In the genomic region with DNA sequence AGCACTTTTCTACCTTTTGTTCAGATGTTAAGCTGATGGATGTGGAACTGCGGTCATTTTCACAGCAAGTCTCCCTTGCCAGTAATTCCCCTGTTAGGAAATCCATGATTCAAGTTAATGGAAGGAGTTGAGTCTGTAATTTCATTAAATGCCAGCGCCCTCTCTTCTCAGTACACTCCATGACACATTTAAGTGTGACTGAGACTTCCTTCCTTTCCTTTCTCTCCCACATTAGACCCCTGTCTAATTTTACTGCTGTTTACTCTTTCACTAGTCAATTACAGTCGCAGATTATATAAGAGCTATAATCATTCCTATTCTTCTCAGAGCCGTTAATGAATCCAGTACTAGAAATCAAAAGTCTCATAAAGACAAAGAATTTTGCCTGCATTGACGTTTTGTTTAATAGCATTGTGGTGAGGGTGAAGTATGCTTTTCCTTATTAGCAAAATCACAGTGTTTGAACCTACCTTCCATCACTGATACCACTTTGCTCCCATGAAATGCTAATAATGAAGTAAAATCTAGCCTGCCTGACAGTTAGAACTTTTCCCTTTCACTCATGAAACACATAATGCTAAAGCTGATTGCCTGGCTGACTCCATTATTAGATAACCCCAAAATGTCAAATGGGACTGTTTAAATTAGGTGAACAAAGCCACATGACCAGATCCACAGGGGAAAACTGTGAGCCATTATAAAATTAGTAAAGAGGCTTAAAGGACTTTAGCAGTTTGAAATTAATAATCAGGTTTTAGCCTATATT, we compare ENCODE assay signal across 20 mouse cellular contexts.
A peak's percentile ranks its signal among the peaks of the same experiment; 100 is the strongest.
DNase-seq lines count a peak whose midpoint lies in the region; ATAC-seq lines count a peak whose summit lies in the region.
"Had no signal": no experiment of that assay in that cellular context is flagged by ENCODE, and none has a peak within 500 bp of the region (broad histone marks: within the 10 kb centered on the region; RNA-seq: fewer than 3 reads in every experiment).

No protein-coding gene starts in this region.

- peak; percentile 4 for DNase-seq in midbrain, embryonic 14.5 days
- DNase-seq in cerebellum, postnatal 36 days: no peak
- DNase-seq in urinary bladder, adult 18-20 months (ENCODE audit: low spot score in 2 of 2): no peak
- DNase-seq: adrenal gland, postnatal 36 days; cerebellum, adult 9-10 months; heart, adult 18-20 months; heart, postnatal 4 days; liver, embryonic 13.5 days; right cerebral cortex, adult 18-20 months; thymus, adult 18-20 months had no signal

- no peak overlapping the region for H3K27ac ChIP-seq in midbrain, embryonic 14.5 days (replicated peaks; ENCODE audit: low read depth, low read length)
- no peak overlapping the region for H3K27ac ChIP-seq in midbrain, embryonic 13.5 days
- H3K27ac ChIP-seq in forebrain, embryonic 13.5 days: no peak overlapping the region
- 0 out of 2 replicates have a peak overlapping the region, but pooled peaks have one; percentile 8 for H3K27ac ChIP-seq in hindbrain, embryonic 15.5 days (replicated peaks)
- H3K27ac ChIP-seq in neural tube, embryonic 15.5 days (replicated peaks): no peak overlapping the region
- H3K27ac ChIP-seq: embryonic facial prominence, embryonic 13.5 days; kidney, postnatal 0 days; limb, embryonic 10.5 days; liver, embryonic 13.5 days had no signal

- H3K4me3 ChIP-seq in midbrain, embryonic 14.5 days (replicated peaks; ENCODE audit: low read depth, low read length): no peak overlapping the region
- H3K4me3 ChIP-seq in midbrain, embryonic 13.5 days (replicated peaks): no peak overlapping the region
- H3K4me3 ChIP-seq in forebrain, embryonic 13.5 days: no peak overlapping the region
- no peak overlapping the region for H3K4me3 ChIP-seq in hindbrain, embryonic 15.5 days
- no peak overlapping the region for H3K4me3 ChIP-seq in neural tube, embryonic 15.5 days (replicated peaks)
- H3K4me3 ChIP-seq: embryonic facial prominence, embryonic 13.5 days; limb, embryonic 10.5 days; liver, embryonic 13.5 days had no signal

- H3K4me2 ChIP-seq in midbrain, embryonic 14.5 days (ENCODE audit: low read length): no peak overlapping the region
- no peak overlapping the region for H3K4me2 ChIP-seq in midbrain, embryonic 13.5 days (replicated peaks)
- H3K4me2 ChIP-seq in forebrain, embryonic 13.5 days: no peak overlapping the region
- no peak overlapping the region for H3K4me2 ChIP-seq in hindbrain, embryonic 15.5 days
- H3K4me2 ChIP-seq in neural tube, embryonic 15.5 days: no peak overlapping the region
- H3K4me2 ChIP-seq: embryonic facial prominence, embryonic 13.5 days; liver, embryonic 13.5 days had no signal

- no peak overlapping the region for H3K9ac ChIP-seq in midbrain, embryonic 14.5 days (replicated peaks; ENCODE audit: low read length)
- H3K9ac ChIP-seq in midbrain, embryonic 13.5 days (replicated peaks): no peak overlapping the region
- no peak overlapping the region for H3K9ac ChIP-seq in forebrain, embryonic 13.5 days
- no peak overlapping the region for H3K9ac ChIP-seq in hindbrain, embryonic 15.5 days
- H3K9ac ChIP-seq in neural tube, embryonic 15.5 days (replicated peaks): no peak overlapping the region
- H3K9ac ChIP-seq: embryonic facial prominence, embryonic 13.5 days; liver, embryonic 13.5 days had no signal

- WGBS in midbrain, embryonic 14.5 days: 74% methylated on average over 5 of the region's 5 CpGs
- 62% methylated on average over 5 of the region's 5 CpGs for WGBS in midbrain, embryonic 13.5 days
- 14% methylated on average over 5 of the region's 5 CpGs for WGBS in forebrain, embryonic 13.5 days
- WGBS in hindbrain, embryonic 15.5 days: 50% methylated on average over 5 of the region's 5 CpGs
- WGBS in neural tube, embryonic 15.5 days: 19% methylated on average over 5 of the region's 5 CpGs

- H3K4me1 ChIP-seq in midbrain, embryonic 14.5 days (ENCODE audit: control insufficient read depth, insufficient read depth, low read length): no peaks in the 10 kb centered on the region
- H3K4me1 ChIP-seq in midbrain, embryonic 13.5 days (replicated peaks): no peaks in the 10 kb centered on the region
- peaks cover 9% of the 10 kb centered on the region; the same call in 1 of the 2 replicates for H3K4me1 ChIP-seq in forebrain, embryonic 13.5 days
- H3K4me1 ChIP-seq in hindbrain, embryonic 15.5 days (replicated peaks): 0 out of 2 replicates have a peak, but pooled peaks cover 6% of the 10 kb centered on the region
- no peaks in the 10 kb centered on the region for H3K4me1 ChIP-seq in neural tube, embryonic 15.5 days
- H3K4me1 ChIP-seq: embryonic facial prominence, embryonic 13.5 days; limb, embryonic 10.5 days; liver, embryonic 13.5 days had no signal

- no peaks in the 10 kb centered on the region; the same call in 1 of the 2 replicates for H3K9me3 ChIP-seq in midbrain, embryonic 14.5 days (ENCODE audit: control insufficient read depth, low read length)
- no peaks in the 10 kb centered on the region for H3K9me3 ChIP-seq in midbrain, embryonic 13.5 days
- no peaks in the 10 kb centered on the region for H3K9me3 ChIP-seq in forebrain, embryonic 13.5 days (replicated peaks)
- no peaks in the 10 kb centered on the region for H3K9me3 ChIP-seq in hindbrain, embryonic 15.5 days
- no peaks in the 10 kb centered on the region for H3K9me3 ChIP-seq in neural tube, embryonic 15.5 days (replicated peaks)
- H3K9me3 ChIP-seq: embryonic facial prominence, embryonic 13.5 days; limb, embryonic 10.5 days had no signal

- no peak for ATAC-seq in midbrain, embryonic 14.5 days (ENCODE audit: low FRiP score, low TSS enrichment)
- no peak for ATAC-seq in midbrain, embryonic 13.5 days
- peak; percentile 74; the same call in 1 of the 2 replicates for ATAC-seq in forebrain, embryonic 13.5 days
- no peak for ATAC-seq in hindbrain, embryonic 15.5 days (ENCODE audit: low FRiP score, low read depth)
- ATAC-seq in neural tube, embryonic 15.5 days (ENCODE audit: low FRiP score): peak; percentile 41; the same call in 1 of the 2 replicates
- ATAC-seq: activated CD4-positive, CD25-positive, alpha-beta regulatory T cell, adult 4 months; intestine, postnatal 0 days; Patski had no signal

- H3K27me3 ChIP-seq in midbrain, embryonic 14.5 days (ENCODE audit: control insufficient read depth, insufficient read depth, low read length): no peaks in the 10 kb centered on the region
- H3K27me3 ChIP-seq in midbrain, embryonic 13.5 days: no peaks in the 10 kb centered on the region
- H3K27me3 ChIP-seq in forebrain, embryonic 13.5 days: no peaks in the 10 kb centered on the region
- H3K27me3 ChIP-seq in hindbrain, embryonic 15.5 days: no peaks in the 10 kb centered on the region
- H3K27me3 ChIP-seq in neural tube, embryonic 15.5 days (replicated peaks): no peaks in the 10 kb centered on the region
- H3K27me3 ChIP-seq: embryonic facial prominence, embryonic 13.5 days; liver, embryonic 13.5 days had no signal

- no peaks in the 10 kb centered on the region for H3K36me3 ChIP-seq in midbrain, embryonic 14.5 days (ENCODE audit: control insufficient read depth, insufficient read depth, low read length)
- no peaks in the 10 kb centered on the region for H3K36me3 ChIP-seq in midbrain, embryonic 13.5 days
- H3K36me3 ChIP-seq in forebrain, embryonic 13.5 days (ENCODE audit: poor library complexity, severe bottlenecking): no peaks in the 10 kb centered on the region
- H3K36me3 ChIP-seq in hindbrain, embryonic 15.5 days: no peaks in the 10 kb centered on the region
- no peaks in the 10 kb centered on the region for H3K36me3 ChIP-seq in neural tube, embryonic 15.5 days
- H3K36me3 ChIP-seq: embryonic facial prominence, embryonic 13.5 days; limb, embryonic 10.5 days; liver, embryonic 13.5 days had no signal

Comparison
In these comparisons a context has a peak if more than half of its experiments do, and no peak if none do; other contexts are left out.
1. ATAC-seq: peak in forebrain, embryonic 13.5 days (single experiment) and neural tube, embryonic 15.5 days (single experiment); none in midbrain, embryonic 14.5 days (single experiment), midbrain, embryonic 13.5 days (single experiment) and hindbrain, embryonic 15.5 days (single experiment).